Mouse (Mus musculus): Measurements from ENCODE around the gene Zfp26. TPM values are rescaled to one million over a fixed set of nuclear protein-coding genes. Genes with fewer than 3 reads are reported as not detected.

The Zfp26 gene
- polyA plus RNA-seq, 1 experiment, result 8.6 TPM

DNA sequence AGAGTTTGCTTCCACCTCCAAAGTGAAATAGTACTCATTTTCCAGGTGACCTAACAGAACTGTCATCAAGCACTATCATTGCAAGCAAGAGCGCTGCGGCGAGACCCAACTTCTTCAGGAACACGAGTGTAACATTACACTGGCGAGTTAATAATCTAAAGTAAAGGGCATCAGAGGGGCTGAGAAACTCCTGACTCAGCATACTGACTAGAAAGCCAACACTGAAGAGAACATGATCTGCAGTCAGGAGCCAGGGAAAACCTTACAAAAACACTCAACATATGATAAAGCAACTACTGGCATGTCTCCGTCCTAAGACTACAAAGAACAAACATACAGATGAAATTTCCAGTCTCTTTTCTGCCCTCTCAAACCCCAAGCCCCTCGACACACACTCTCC, 76.3 kb downstream of the Zfp26 start:
- Histone ChIP-seq H3K4me1 (ENCODE audit: control insufficient read depth, insufficient read depth, low read length) (peaks cover 2% of the 10 kb centered on the region; the same call in 1 of the 2 replicates), H3K4me3 (ENCODE audit: insufficient read depth, low read length) (no peak overlapping the region), H3K27ac (ENCODE audit: insufficient read depth, low read length) (no peak overlapping the region)
- TF ChIP-seq POLR2A (IDR thresholded peaks at IDR 0.05; ENCODE audit: extremely low read depth, insufficient read depth, low read length), result no peak
- no peak for TF ChIP-seq CTCF (IDR thresholded peaks at IDR 0.05; ENCODE audit: extremely low read depth, insufficient read depth, low read length)

Other genes starting within 250 kb of the Zfp26 start
- not detected in 2 replicates for gene Olfr871, start 248.0 kb downstream of the Zfp26 start, polyA plus RNA-seq (2012; rRNA removed)
- not detected in 2 replicates for gene Olfr872, start 223.0 kb downstream of the Zfp26 start, polyA plus RNA-seq (2012; rRNA removed)
- not detected in 2 replicates for gene Olfr39, start 177.8 kb downstream of the Zfp26 start, polyA plus RNA-seq (2012; rRNA removed)
- not detected in 2 replicates for gene Olfr873, start 161.6 kb downstream of the Zfp26 start, polyA plus RNA-seq (2012; rRNA removed)
- 0.15 and 0.17 TPM in 2 replicates for gene Olfr18, start 124.1 kb downstream of the Zfp26 start, polyA plus RNA-seq (2012; rRNA removed)
- gene Zfp560, start 75.0 kb downstream of the Zfp26 start, polyA plus RNA-seq (2012; rRNA removed), result 20.9 and 23.6 TPM in 2 replicates
- gene Zfp426, start 32.6 kb upstream of the Zfp26 start, polyA plus RNA-seq (2012; rRNA removed), result 17.0 and 19.2 TPM in 2 replicates
- 19.1 and 19.5 TPM in 2 replicates for gene Zfp266, start 61.3 kb upstream of the Zfp26 start, polyA plus RNA-seq (2012; rRNA removed)
- 11.9 TPM in 2 replicates for gene Zfp846, start 121.1 kb upstream of the Zfp26 start, polyA plus RNA-seq (2012; rRNA removed)
- 569 and 577 TPM in 2 replicates for gene Ubl5, start 182.7 kb upstream of the Zfp26 start, polyA plus RNA-seq (2012; rRNA removed)
- 26.9 and 30.3 TPM in 2 replicates for gene Fbxl12, start 184.6 kb upstream of the Zfp26 start, polyA plus RNA-seq (2012; rRNA removed)
- gene Pin1, start 191.9 kb upstream of the Zfp26 start, polyA plus RNA-seq (2012; rRNA removed), result 47.1 and 47.4 TPM in 2 replicates